Mouse (Mus musculus) olfactory bulb, adult 2 months (tissue): Measurements from ENCODE around the gene Brd1. TPM values are rescaled to one million over a fixed set of nuclear protein-coding genes. Genes with fewer than 3 reads are reported as not detected.
"Not testable (repeated sequence)": the region's sequence is repeated elsewhere in the genome, so short reads cannot be mapped to it uniquely, and the experiment has no call there.

Source experiments
- H3K27ac ChIP-seq: fragments of 200-500 bp; 2 replicates; pipeline ENCODE4 v1.5.1; 2012; ENCODE audit warnings: low read depth, low read length; ENCODE audit not compliant: insufficient read depth
- H3K4me1 ChIP-seq: fragments of 200-500 bp; 2 replicates; pipeline ENCODE4 v1.6.1; 2012; ENCODE audit warnings: low read length; ENCODE audit not compliant: control insufficient read depth, insufficient read depth
- H3K4me3 ChIP-seq: fragments of 200-500 bp; 2 replicates; pipeline ENCODE4 v1.5.1; 2012; ENCODE audit warnings: mild to moderate bottlenecking, low read depth, low read length, moderate library complexity; ENCODE audit not compliant: insufficient read depth
- CTCF ChIP-seq: fragments of 200-500 bp; IDR thresholded peaks from 2 replicates; pipeline ENCODE4 v1.5.1; 2012; ENCODE audit warnings: low read depth, mild to moderate bottlenecking, low read length, moderate library complexity; ENCODE audit not compliant: insufficient read depth
- POLR2A ChIP-seq: fragments of 200-500 bp; IDR thresholded peaks from 2 replicates; pipeline ENCODE4 v1.6.1; 2012; ENCODE audit warnings: mild to moderate bottlenecking, low read depth, low read length, moderate library complexity; ENCODE audit not compliant: insufficient read depth
- WGBS: fragments of 180-500 bp; shearing (Covaris S2); methylation state at CpG from one replicate; pipeline ENCODE4 v1.1.7; 2018; 5-methylcytosine and 5-hydroxymethylcytosine counted together
- polyA plus RNA-seq: library from polyadenylated mRNA; stranded (reverse); fragments of >200 nt; gene quantifications from 2 replicates; pipeline ENCODE4 v1.2.4, GENCODE M21; 2012; ENCODE audit warnings: low replicate concordance; ENCODE audit not compliant: missing spikeins, insufficient read depth, insufficient read length

Gene Brd1
- polyA plus RNA-seq: 206 TPM in 1 of 2 replicates, not detected in the other

GRCm38 (mm10) chr15:88733834-88734571 is at the start of gene Brd1:
Gene Brd1 (minus strand): TSS chr15:88734233.
- Histone ChIP-seq H3K4me3 (peak within 1 kb of the TSS; percentile 57), H3K27ac (peak within 1 kb of the TSS; percentile 61), H3K4me1 (peaks cover 28% of the 10 kb centered on the region)
- 19% methylated on average over 103 of the region's 103 CpGs for WGBS
- TF ChIP-seq CTCF (no peak), POLR2A (peak; percentile 76)

DNA sequence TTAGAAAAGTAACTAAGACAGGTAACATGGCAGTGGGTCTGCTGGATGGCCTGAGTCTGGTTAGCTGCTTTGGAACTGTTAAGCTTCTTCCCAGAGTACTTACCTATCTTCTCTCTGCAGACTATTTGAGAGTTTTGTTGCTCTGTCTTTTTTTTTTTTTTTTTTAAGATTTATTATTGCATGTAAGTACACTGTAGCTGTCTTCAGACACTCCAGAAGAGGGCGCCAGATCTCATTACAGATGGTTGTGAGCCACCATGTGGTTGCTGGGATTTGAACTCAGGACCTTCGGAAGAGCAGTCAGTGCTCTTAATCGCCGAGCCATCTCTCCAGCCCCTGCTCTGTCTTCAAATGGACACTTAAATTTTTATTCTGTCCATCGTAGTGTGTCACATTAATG is 40.6 kb upstream of the Brd1 start:
- H3K4me1 ChIP-seq, H3K4me3 ChIP-seq, H3K27ac ChIP-seq: not testable (repeated sequence)
- 93% methylated on average over 5 of the region's 5 CpGs for WGBS

DNA sequence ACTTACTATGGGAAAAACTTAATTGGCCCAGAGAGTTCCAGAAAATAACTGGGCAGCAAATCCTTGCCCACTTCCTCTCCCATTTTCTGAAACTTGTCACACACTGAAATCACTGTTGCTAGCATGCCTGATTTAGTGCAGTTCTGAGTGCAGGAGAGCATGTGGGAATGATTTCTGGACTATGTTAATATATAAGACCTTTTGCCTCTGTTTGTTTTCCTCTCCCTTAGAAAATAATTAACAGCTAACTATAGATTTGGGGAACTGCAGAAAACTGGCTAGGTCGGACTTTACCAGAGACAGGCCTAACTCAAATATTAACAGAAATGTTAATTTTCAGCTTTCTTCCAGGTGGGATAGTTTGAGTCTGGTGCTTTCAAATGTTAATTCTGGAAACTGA is 34.5 kb upstream of the Brd1 start:
- Histone ChIP-seq H3K4me1 (no peaks in the 10 kb centered on the region), H3K4me3 (no peak overlapping the region), H3K27ac (no peak overlapping the region)
- 79% methylated on average over 1 of the region's 1 CpGs for WGBS
- TF ChIP-seq CTCF (no peak), POLR2A (no peak)

DNA sequence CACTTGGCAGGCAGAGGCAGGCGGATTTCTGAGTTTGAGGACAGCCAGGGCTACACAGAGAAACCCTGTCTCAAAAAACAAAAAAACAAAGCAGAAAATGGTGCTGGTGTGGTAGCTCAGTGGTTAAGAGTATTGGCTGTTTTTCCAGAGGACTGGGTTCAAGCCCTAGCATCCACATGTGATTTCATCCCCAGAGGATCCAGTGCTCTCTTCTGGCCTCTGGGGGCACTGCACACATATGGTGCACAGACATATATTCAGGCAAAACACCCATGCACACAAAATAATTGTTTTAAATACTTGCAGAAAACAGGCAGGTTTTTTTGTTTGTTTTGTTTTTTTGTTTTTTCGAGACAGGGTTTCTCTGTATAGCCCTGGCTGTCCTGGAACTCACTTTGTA is 32.1 kb upstream of the Brd1 start:
- not testable (repeated sequence) for H3K27ac ChIP-seq, H3K4me1 ChIP-seq, H3K4me3 ChIP-seq
- whole genome bisulfite sequencing: 97% methylated on average over 2 of the region's 2 CpGs

GRCm38 (mm10) chr15:88761551-88761950 is 27.5 kb upstream of the Brd1 start:
- WGBS: 98% methylated on average over 4 of the region's 4 CpGs
- Histone ChIP-seq H3K4me3 (no peak overlapping the region), H3K27ac (no peak overlapping the region), H3K4me1 (no peaks in the 10 kb centered on the region)
- no peak for TF ChIP-seq POLR2A
- TF ChIP-seq CTCF: no peak

DNA sequence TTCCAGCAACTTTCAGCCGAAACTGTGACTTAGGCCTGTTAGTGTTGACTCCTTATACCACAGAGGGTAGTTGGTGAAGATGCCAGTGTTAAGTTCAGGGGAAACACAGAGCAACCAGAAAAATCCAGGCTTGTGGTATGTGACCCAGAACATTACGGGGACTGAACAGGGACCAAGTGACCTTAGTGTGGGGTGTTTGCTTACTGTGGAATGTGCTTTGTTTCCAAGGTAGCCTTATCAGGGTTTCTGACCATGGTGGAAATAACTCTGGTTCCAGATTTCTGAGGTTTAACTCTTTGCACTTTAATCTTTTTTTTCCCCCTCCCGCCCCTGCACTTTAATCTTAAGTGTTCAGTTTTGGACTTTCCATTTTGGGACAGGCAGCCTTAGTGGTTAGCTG is 24.0 kb upstream of the Brd1 start:
- no peak overlapping the region for H3K4me3 ChIP-seq
- no peak overlapping the region for H3K27ac ChIP-seq
- 90% methylated on average over 3 of the region's 3 CpGs for whole genome bisulfite sequencing
- TF ChIP-seq POLR2A (no peak), CTCF (no peak)
- H3K4me1 ChIP-seq: no peaks in the 10 kb centered on the region

- WGBS: 97% methylated on average over 18 of the region's 18 CpGs
These were observed 21.7 kb upstream of the Brd1 start for GRCm38 (mm10) chr15:88755761-88756160.

GRCm38 (mm10) chr15:88754896-88755295 is 20.9 kb upstream of the Brd1 start:
- Histone ChIP-seq H3K4me1 (peaks cover 8% of the 10 kb centered on the region), H3K27ac (no peak overlapping the region), H3K4me3 (no peak overlapping the region)
- WGBS: 92% methylated on average over 2 of the region's 2 CpGs
- no peak for TF ChIP-seq CTCF
- no peak for TF ChIP-seq POLR2A

More at GRCm38 (mm10) chr15:88755761-88756160, 21.7 kb upstream of the Brd1 start:
- H3K4me1 ChIP-seq: peaks cover 5% of the 10 kb centered on the region
- no peak overlapping the region for H3K4me3 ChIP-seq
- H3K27ac ChIP-seq: no peak overlapping the region
- TF ChIP-seq CTCF (no peak), POLR2A (no peak)

GRCm38 (mm10) chr15:88752403-88752733 is 18.3 kb upstream of the Brd1 start:
- 1% methylated on average over 8 of the region's 8 CpGs for WGBS
- TF ChIP-seq POLR2A: no peak
- TF ChIP-seq CTCF: no peak
- Histone ChIP-seq H3K27ac (no peak overlapping the region), H3K4me1 (peaks cover 8% of the 10 kb centered on the region), H3K4me3 (peak overlapping the region; percentile 83)

DNA sequence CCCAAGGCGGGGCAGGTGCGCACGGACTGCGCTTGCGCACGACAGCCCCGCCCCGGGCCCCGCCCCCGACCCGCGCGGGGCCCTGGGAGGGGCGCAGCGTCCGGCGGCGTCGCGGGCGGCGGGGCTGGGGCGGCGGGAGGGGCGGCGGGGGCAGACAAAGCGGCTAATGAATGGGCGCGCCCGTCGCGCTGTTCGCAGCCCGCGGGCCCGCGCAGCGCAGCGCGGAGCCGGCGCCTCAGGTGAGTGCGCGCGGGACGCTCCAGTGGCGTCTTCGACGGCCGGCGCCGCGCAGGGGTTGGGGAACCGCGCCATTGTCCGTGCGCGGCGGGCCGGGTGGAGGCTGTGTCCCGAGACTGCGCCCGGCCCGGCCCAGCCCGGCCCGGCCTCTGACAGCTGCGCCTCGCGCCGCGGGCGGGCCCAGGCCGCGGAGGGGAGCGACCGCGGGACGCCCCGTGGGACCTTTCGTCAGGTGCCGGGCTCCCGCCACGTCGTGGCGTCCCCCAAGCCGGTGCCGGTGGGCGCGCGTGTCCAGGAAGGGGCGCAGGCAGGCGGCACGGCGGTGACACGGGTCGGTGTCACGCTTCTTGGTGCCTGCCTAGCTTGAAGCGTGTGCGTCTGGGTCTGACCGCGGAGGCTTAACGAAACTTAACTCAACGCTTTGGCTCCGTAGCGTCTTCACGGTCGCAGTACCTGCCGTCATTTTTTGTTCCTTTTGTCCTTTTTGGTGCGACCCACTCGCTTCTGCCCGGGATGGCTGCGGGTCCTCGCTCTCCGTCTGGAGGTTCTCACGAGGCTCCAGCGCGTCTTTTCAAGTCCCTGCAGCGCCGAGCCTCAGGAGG is 17.8 kb upstream of the Brd1 start, which contains the start of gene Zbed4:
Gene Zbed4 (plus strand): TSS at position 97 of the 839 bp plus-strand sequence.
- peak within 1 kb of the TSS; percentile 83 for H3K4me3 ChIP-seq
- WGBS: under 1% methylated on average over 115 of the region's 119 CpGs
- H3K4me1 ChIP-seq: peaks cover 8% of the 10 kb centered on the region
- TF ChIP-seq CTCF: no peak
- no peak for TF ChIP-seq POLR2A
- H3K27ac ChIP-seq: peak within 1 kb of the TSS; percentile 43
